Mouse (Mus musculus) liver, embryonic 16.5 days (tissue): ENCODE results near the gene Malsu1. TPM values are rescaled to one million over a fixed set of nuclear protein-coding genes. Genes with fewer than 3 reads are reported as not detected.

Source experiments
- ATAC-seq: fragments of 200-750 bp; cut with Nextera tagmentation; 2 replicates; pipeline ENCODE4 v1.8.0; 2017; ENCODE audit warnings: low read depth, mild to moderate bottlenecking, moderate number of reproducible peaks, moderate library complexity
- H3K27ac ChIP-seq: fragments of 300-500 bp; sonication (generic); 2 replicates; pipeline ENCODE4 v1.5.1; 2014; ENCODE audit warnings: mild to moderate bottlenecking, low read length
- H3K27me3 ChIP-seq: fragments of 300-500 bp; sonication (generic); 2 replicates; pipeline ENCODE4 v1.6.1; 2014; ENCODE audit warnings: low read depth, low read length, mixed read lengths; ENCODE audit not compliant: control insufficient read depth, insufficient read depth
- H3K36me3 ChIP-seq: fragments of 300-500 bp; sonication (generic); 2 replicates; pipeline ENCODE4 v1.6.1; 2014; ENCODE audit warnings: mild to moderate bottlenecking; ENCODE audit not compliant: control insufficient read depth, insufficient read depth
- H3K4me1 ChIP-seq: fragments of 300-500 bp; sonication (generic); 2 replicates; pipeline ENCODE4 v1.6.1; 2014; ENCODE audit warnings: low read depth, low read length, mixed read lengths; ENCODE audit not compliant: control insufficient read depth
- H3K4me2 ChIP-seq: fragments of 300-500 bp; sonication (generic); 2 replicates; pipeline ENCODE4 v1.6.1; 2014; ENCODE audit warnings: low read depth, low read length, mixed read lengths
- H3K4me3 ChIP-seq: fragments of 300-500 bp; sonication (generic); 2 replicates; pipeline ENCODE4 v1.5.1; 2014; ENCODE audit warnings: low read depth, mild to moderate bottlenecking, low read length
- H3K9ac ChIP-seq: fragments of 300-500 bp; sonication (generic); 2 replicates; pipeline ENCODE4 v1.6.1; 2014; ENCODE audit warnings: low read depth, low read length
- H3K9me3 ChIP-seq: fragments of 300-500 bp; sonication (generic); replicated peaks from 2 replicates; pipeline ENCODE4 v1.6.1; 2016; ENCODE audit warnings: low read length; ENCODE audit not compliant: control insufficient read depth
- WGBS: fragments of 180-500 bp; shearing (Covaris S2); extraction: QIAGEN DNeasy Blood & Tissue Kit; methylation state at CpG from one replicate; pipeline ENCODE4 v1.1.7; 2014; ENCODE audit not compliant: insufficient replicate concordance; 5-methylcytosine and 5-hydroxymethylcytosine counted together
- polyA plus RNA-seq: library from polyadenylated mRNA; unstranded; fragments of >200 nt; fragmentation: Nextera tagmentation; extraction: Ambion mirVana; gene quantifications from 2 replicates; pipeline ENCODE4 v1.2.1, GENCODE M21; 2015

The Malsu1 gene
- polyA plus RNA-seq, 1 experiment from 2014 or later: 28.8 TPM

GRCm38 (mm10) chr6:49037268-49037662 is 36.3 kb upstream of the Malsu1 start:
- Histone ChIP-seq H3K4me2 (no peak overlapping the region), H3K27ac (no peak overlapping the region), H3K4me3 (no peak overlapping the region), H3K27me3 (peaks cover 8% of the 10 kb centered on the region), H3K9me3 (no peaks in the 10 kb centered on the region), H3K36me3 (no peaks in the 10 kb centered on the region), H3K9ac (no peak overlapping the region), H3K4me1 (no peaks in the 10 kb centered on the region)
- WGBS: 39% methylated on average over 12 of the region's 12 CpGs
- no peak for ATAC-seq

- Histone ChIP-seq H3K27me3 (peaks cover 8% of the 10 kb centered on the region), H3K4me3 (peak overlapping the region; percentile 30), H3K9ac (no peak overlapping the region), H3K9me3 (no peaks in the 10 kb centered on the region), H3K36me3 (no peaks in the 10 kb centered on the region), H3K4me1 (no peaks in the 10 kb centered on the region), H3K27ac (no peak overlapping the region), H3K4me2 (peak overlapping the region; percentile 45)
- ATAC-seq: no peak
- WGBS: 12% methylated on average over 18 of the region's 18 CpGs
These were observed 34.0 kb upstream of the Malsu1 start for GRCm38 (mm10) chr6:49039470-49040180.

- H3K36me3 ChIP-seq: no peaks in the 10 kb centered on the region
- H3K27me3 ChIP-seq: no peaks in the 10 kb centered on the region
- no peak overlapping the region for H3K27ac ChIP-seq
- 48% methylated on average over 6 of the region's 6 CpGs for WGBS
- no peak overlapping the region for H3K4me3 ChIP-seq
- H3K4me2 ChIP-seq: no peak overlapping the region
- no peaks in the 10 kb centered on the region for H3K9me3 ChIP-seq
- no peak for ATAC-seq
- H3K4me1 ChIP-seq: no peaks in the 10 kb centered on the region
- no peak overlapping the region for H3K9ac ChIP-seq
These were observed 27.1 kb upstream of the Malsu1 start for GRCm38 (mm10) chr6:49046502-49046901.

GRCm38 (mm10) chr6:49046976-49047375 is 26.6 kb upstream of the Malsu1 start:
- no peaks in the 10 kb centered on the region for H3K4me1 ChIP-seq
- ATAC-seq: peak; percentile 69
- H3K4me3 ChIP-seq: no peak overlapping the region
- H3K36me3 ChIP-seq: no peaks in the 10 kb centered on the region
- H3K9me3 ChIP-seq: no peaks in the 10 kb centered on the region
- H3K27ac ChIP-seq: no peak overlapping the region
- H3K9ac ChIP-seq: no peak overlapping the region
- H3K4me2 ChIP-seq: no peak overlapping the region
- no peaks in the 10 kb centered on the region for H3K27me3 ChIP-seq
- WGBS: 57% methylated on average over 8 of the region's 8 CpGs

GRCm38 (mm10) chr6:49047848-49048247 is 25.7 kb upstream of the Malsu1 start:
- ATAC-seq: no peak
- H3K4me2 ChIP-seq: no peak overlapping the region
- no peak overlapping the region for H3K27ac ChIP-seq
- H3K36me3 ChIP-seq: no peaks in the 10 kb centered on the region
- H3K27me3 ChIP-seq: no peaks in the 10 kb centered on the region
- no peaks in the 10 kb centered on the region for H3K9me3 ChIP-seq
- H3K9ac ChIP-seq: no peak overlapping the region
- 51% methylated on average over 10 of the region's 10 CpGs for WGBS
- H3K4me3 ChIP-seq: no peak overlapping the region
- H3K4me1 ChIP-seq: no peaks in the 10 kb centered on the region

- Histone ChIP-seq H3K36me3 (no peaks in the 10 kb centered on the region), H3K27me3 (no peaks in the 10 kb centered on the region), H3K27ac (no peak overlapping the region), H3K4me2 (no peak overlapping the region), H3K9ac (no peak overlapping the region), H3K9me3 (no peaks in the 10 kb centered on the region), H3K4me3 (no peak overlapping the region), H3K4me1 (no peaks in the 10 kb centered on the region)
- ATAC-seq: no peak
- WGBS: 74% methylated on average over 10 of the region's 10 CpGs
These were observed 25.2 kb upstream of the Malsu1 start for GRCm38 (mm10) chr6:49048395-49048794.

GRCm38 (mm10) chr6:49050677-49051410 is 22.8 kb upstream of the Malsu1 start:
- H3K36me3 ChIP-seq: no peaks in the 10 kb centered on the region
- no peak overlapping the region for H3K4me3 ChIP-seq
- no peak overlapping the region for H3K27ac ChIP-seq
- no peaks in the 10 kb centered on the region for H3K9me3 ChIP-seq
- no peaks in the 10 kb centered on the region for H3K4me1 ChIP-seq
- no peak for ATAC-seq
- H3K9ac ChIP-seq: no peak overlapping the region
- WGBS: 42% methylated on average over 11 of the region's 11 CpGs
- H3K4me2 ChIP-seq: no peak overlapping the region
- no peaks in the 10 kb centered on the region for H3K27me3 ChIP-seq

- WGBS: 36% methylated on average over 5 of the region's 5 CpGs
- Histone ChIP-seq H3K4me3 (no peak overlapping the region), H3K4me2 (no peak overlapping the region), H3K27ac (no peak overlapping the region), H3K27me3 (no peaks in the 10 kb centered on the region), H3K9ac (no peak overlapping the region), H3K4me1 (no peaks in the 10 kb centered on the region), H3K36me3 (no peaks in the 10 kb centered on the region), H3K9me3 (no peaks in the 10 kb centered on the region)
- no peak for ATAC-seq
These were observed 21.4 kb upstream of the Malsu1 start for GRCm38 (mm10) chr6:49052191-49052590.

- H3K27ac ChIP-seq: no peak overlapping the region
- ATAC-seq: no peak
- WGBS: 48% methylated on average over 7 of the region's 7 CpGs
- no peak overlapping the region for H3K9ac ChIP-seq
- no peak overlapping the region for H3K4me3 ChIP-seq
- no peaks in the 10 kb centered on the region for H3K9me3 ChIP-seq
- H3K4me1 ChIP-seq: no peaks in the 10 kb centered on the region
- H3K27me3 ChIP-seq: no peaks in the 10 kb centered on the region
- H3K36me3 ChIP-seq: no peaks in the 10 kb centered on the region
- H3K4me2 ChIP-seq: no peak overlapping the region
These were observed 18.3 kb upstream of the Malsu1 start for GRCm38 (mm10) chr6:49055256-49055733.
